Mouse (Mus musculus) induced T-regulatory cell, adult 2 months (primary cell): ENCODE data around the gene St6galnac3.

ENCODE experiments used
- DNase-seq: peaks from one replicate; pipeline ENCODE4 v3.0.0-alpha.2; 2012; ENCODE audit warnings: low read depth

Gene St6galnac3

DNA sequence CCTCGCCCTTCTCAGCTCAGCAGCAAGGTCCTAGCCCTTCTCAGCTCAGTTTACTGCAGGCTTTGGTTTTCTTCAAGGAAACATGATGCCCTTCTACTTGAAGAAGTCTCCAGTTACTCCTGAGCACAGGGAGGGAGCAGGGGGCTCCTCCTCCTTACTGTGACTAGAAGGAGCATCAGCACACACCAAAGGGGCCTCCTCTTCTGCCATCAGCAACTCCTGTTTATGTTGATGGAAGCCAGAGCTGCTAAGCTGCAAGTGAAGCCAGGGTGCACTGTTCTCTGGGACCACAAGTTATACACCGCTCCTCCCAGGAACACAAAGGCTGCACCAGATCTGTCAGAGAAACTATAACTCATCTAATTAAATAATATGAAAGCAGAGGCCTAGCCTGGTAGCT is 34.4 kb downstream of the St6galnac3 start:
- DNase-seq: no peak

DNA sequence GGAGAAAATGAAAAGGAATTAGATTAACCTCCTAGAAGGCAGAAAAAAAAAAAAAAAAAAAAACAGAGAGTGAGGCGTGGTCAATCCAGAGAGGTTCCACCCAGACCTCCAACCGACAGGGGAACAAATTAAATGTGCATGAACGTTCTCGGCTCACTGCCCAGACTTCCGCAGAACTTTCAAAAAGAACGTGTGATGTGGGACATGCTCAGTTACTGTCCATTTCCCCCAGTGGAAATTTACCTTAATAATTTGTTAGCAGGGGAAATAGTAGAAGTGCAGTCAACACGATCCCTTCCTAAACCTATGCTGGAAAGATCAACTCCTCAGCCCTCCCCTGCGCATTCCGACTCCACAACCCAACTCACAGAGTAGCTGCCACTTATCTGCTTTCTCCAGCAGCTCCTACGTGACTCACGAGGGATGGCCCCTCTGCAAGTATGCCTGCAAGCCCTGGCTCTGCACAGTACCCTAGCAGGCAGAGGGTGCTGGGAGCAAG is 35.1 kb downstream of the St6galnac3 start:
- no peak for DNase-seq

GRCm38 (mm10) chr3:153687896-153688295 is 37.1 kb downstream of the St6galnac3 start:
- DNase-seq: no peak

DNA sequence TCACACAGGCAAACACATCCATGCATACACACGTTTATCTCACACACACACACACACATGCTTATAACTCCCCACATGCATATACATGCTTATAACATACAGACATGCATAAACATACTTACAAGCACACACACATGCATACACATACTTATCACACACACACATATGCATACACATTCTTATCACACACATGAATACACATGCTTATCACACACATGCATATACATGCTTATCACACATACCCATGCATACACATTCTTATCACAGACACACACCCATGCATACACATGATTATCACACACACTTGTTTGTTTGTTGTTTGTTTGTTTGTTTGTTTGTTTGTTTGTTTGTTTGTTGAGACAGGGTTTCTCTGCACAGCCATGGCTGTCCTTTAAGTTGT is 40.1 kb downstream of the St6galnac3 start:
- peak; percentile 4 for DNase-seq

GRCm38 (mm10) chr3:153682303-153682702 is 42.7 kb downstream of the St6galnac3 start:
- DNase-seq: no peak

GRCm38 (mm10) chr3:153681720-153682119 is 43.3 kb downstream of the St6galnac3 start:
- DNase-seq: no peak

- no peak for DNase-seq
Observed at GRCm38 (mm10) chr3:153675832-153676231, 49.1 kb downstream of the St6galnac3 start.

- peak; percentile 39 for DNase-seq
Observed at GRCm38 (mm10) chr3:153675073-153675472, 49.9 kb downstream of the St6galnac3 start.

GRCm38 (mm10) chr3:153674359-153674758 is 50.6 kb downstream of the St6galnac3 start:
- DNase-seq: no peak

DNA sequence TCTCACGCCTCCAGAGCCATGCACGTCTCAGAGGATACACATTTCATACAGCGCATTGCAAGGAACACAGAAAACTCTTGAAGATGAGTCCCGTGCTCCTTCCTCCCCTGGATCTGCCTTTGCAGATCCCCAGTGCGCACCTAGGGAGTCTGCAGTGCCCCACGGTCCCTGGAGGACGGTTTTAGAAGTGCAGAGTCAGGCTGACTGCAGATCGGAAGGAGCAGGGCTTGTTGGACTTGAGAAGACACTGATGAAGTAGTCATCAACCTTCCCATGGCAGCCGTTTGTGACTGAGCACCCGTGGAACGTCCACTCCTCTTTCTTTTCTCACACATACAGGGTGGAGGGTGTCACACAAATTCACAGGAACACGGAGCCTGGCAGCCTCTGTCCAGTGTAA is 51.5 kb downstream of the St6galnac3 start:
- DNase-seq: no peak

- DNase-seq: no peak
Observed at GRCm38 (mm10) chr3:153670953-153671674, 53.9 kb downstream of the St6galnac3 start.

DNA sequence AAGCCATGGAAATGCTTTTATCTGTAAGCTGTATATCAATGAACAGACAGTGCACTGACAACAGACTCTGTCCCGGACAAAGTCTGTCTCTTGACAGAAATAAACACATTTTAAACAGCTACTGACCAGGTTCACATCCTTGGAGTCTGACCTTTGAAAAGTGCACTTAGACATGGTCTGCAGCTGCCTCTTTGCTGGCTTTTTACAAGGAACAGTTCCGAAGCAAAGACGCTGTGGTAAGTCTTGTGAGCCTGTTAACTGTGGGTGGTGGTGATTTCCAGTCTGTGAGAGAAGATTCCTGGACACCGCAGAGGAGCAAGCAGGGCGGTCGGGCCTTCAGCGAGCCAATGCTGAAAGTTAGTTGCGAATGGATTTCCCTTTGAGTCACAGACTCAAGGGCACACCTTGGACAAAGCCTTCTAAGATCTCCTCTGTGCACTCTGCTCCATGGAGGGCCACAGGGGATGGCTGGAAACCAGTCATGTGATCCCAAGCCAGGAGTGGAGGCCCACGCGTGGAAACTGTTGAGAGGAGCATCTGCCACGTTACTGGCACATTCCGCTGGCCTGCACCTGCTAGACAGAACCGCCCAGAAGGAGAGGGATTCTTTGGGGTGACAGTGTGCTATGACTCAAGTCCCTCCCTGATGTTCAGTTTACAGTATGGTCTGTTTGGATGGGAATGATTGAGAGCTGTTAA is 55.1 kb downstream of the St6galnac3 start:
- DNase-seq: no peak

DNA sequence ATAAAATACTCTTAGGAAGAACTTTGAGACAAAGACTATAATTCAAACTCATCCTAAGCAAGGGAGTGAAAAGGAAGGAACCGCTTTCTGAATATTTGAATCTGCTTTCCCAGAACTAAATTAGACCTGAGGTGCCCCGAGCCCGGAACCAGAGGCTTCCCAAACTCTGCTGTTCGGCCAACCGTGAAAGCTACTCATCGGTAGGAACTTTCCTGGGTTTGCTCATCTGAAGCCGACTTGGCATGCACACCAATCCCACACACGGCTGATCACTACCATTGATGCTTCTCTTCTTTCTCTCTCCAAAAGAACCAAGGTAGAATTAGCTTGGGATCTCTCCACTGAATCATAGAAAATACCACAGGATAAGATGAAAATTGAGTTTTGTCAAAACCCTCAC is 55.6 kb downstream of the St6galnac3 start:
- no peak for DNase-seq

DNA sequence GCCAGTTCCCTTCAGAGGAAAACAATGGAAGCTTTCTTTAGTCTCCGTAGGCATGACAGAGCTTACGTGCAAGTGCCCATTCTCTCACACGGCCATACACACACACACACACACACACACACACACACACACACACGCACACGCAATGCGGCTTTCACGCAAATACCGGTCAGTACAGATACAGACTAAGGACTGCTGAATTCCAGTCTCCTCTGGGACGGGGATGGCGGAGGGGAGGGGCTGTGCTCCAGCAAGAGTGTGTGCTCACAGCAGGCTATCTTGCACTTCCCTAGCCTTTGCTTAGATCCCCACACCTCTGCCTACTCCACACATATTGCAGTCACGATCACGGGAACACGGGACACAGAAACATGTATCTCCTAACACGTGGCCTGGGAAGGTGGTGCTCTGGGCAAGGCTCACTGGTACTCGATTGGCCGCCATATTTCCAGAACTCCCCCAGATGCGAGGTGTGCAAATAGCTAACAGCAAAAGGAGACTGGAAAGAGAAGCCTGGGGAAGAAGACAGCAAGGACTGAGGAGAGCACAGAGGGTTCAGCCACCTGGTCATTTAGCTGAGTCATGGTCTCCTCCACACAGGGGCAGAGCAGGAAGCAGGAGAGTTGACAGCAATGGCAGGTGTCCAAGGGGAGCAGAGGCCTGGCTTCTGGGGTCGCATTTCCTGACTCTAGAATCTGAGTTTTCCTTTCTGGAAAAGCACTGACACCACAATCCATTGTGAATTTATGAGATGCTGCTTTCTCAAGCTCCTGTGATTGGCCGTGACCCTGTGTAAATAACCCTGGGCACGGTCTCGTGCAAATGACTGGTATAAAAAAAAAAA is 56.3 kb downstream of the St6galnac3 start:
- DNase-seq: no peak

DNA sequence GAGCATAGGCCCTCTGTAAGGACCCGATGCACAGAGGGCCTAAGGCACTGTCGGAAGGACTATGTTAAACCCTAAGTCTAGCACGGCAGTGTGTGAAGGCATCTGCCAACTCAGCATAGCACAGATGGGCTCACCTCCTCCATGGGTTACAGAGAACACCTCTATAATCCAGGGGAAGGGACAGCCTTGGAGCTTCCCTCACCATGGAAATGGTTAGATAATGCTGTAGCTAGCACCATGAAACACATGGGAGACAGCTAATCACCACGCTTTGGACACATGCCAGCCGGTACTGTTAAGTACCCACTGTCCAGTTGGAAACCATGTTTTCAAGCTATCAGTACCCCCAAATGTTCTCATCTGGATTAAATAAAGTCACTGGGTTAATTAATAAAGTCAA is 60.3 kb downstream of the St6galnac3 start:
- DNase-seq: no peak

DNA sequence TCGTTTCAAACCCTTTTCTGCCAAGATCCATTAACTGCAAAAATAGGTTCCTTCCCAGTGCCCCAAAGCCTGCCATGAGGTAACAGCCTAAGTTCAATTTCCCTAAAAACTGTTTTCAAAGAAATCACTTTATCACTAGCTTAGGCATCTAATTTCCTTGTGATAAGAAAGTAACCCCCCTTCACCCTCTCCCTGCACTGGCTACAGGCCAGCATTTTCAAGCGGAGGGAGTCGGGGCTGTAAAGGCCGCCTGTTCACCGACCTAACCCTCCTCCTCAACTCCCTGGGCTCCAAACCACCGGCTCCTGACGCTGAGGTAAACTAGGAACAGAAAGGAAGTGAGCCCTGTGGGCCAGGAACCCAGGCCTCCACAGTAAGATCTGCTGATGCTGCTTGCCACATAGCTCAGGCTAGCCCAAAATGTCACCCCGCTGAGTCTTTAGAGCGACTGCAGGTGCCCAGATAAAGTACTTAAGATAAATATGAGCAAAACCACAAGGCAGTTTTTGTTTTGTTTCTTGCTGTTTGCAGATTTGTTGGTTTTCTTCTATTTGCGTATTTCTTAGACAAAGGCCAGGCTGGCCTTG is 61.0 kb downstream of the St6galnac3 start:
- DNase-seq: no peak

DNA sequence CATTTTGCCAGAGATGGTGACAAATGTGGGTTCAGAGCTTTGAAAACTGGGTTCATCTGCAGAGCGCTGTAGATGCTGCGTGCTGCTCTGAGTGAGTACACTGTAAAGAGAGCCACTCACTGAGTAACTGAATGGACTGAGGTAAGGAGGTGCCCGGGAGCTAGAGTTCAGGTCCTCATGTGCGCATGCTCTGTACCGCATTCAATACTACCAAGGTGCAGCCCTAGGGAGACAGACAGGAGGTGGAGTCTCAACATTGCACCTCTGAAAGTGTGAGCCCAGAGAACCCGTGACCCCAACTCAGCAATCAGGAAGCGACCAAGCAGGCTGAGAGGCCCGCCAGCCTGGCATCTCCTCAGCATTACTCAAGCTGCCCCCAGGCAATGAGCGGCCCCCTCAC is 62.2 kb downstream of the St6galnac3 start:
- DNase-seq: no peak

- no peak for DNase-seq
Observed at GRCm38 (mm10) chr3:153661927-153662326, 63.0 kb downstream of the St6galnac3 start.

GRCm38 (mm10) chr3:153659575-153660168 is 65.3 kb downstream of the St6galnac3 start:
- no peak for DNase-seq

DNA sequence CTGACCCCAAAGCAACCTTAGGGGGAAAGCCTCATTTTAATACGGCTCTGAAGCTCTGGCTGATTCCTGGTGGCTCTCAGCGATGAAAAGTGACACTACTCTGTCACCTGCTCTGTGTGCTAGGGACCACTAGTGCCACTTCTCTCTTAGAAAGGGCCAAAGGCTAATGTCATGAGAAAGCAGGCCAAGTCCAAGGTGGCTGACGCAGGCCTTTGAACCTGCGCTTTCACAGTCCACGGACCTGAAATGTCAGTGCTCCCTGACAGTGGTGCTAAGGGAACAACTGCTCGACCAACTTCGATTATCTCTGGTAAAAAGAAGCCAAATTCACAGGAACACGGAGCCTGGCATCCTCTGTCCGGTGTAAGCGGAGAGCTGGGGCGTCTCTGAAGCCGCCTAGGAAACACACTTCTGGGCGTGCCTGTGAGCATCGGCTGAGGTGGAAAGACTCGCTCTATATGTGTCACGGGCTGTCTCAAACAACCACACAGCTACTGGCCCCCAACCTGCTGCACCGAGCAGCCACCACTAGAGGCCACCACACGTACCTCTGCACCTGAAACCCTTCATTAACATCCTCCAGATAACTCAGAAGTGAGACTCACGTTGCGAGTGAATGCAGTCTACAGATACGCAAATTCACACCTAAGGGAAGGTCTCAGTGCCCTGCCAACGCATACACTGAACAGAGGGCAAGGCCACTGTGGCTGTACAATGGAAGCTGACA is 66.8 kb downstream of the St6galnac3 start:
- DNase-seq: peak; percentile 61

DNA sequence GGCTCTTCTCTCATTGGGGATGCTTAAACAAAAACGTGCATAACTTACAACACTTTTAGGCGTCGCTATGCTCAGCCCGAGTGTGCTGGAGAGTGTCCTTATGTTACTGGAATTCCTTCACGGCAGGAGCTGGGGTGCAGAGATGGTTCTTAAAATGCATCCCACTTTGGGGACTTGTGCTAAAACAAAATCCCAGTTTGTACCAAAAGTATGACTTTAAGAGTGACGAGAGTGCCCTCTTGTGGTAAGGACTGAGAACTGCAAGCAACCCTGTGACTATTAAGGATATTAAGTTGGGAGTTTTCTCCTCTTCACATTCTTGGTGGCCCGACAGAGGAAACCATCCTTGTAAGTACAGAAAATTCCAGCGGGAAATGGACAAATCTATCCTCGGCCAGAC is 69.9 kb downstream of the St6galnac3 start:
- DNase-seq: peak; percentile 69
